Mouse (Mus musculus) G1E (cell line): ENCODE measurements around the gene Med20. TPM values are rescaled to one million over a fixed set of nuclear protein-coding genes. Genes with fewer than 3 reads are reported as not detected.
A peak's percentile ranks its signal among the peaks of the same experiment; 100 is the strongest.

Source experiments
- ATAC-seq: 2 replicates; pipeline ENCODE4 v1.8.0; 2016; ENCODE audit warnings: mild to moderate bottlenecking; ENCODE audit not compliant: insufficient number of reproducible peaks, poor library complexity, low FRiP score, severe bottlenecking; ENCODE audit errors: extremely low read depth
- DNase-seq: peaks from one replicate; pipeline ENCODE4 v3.0.0; 2012; ENCODE audit warnings: low spot score
- H3K27me3 ChIP-seq: 2 replicates; pipeline ENCODE4 v1.6.1; 2012; ENCODE audit warnings: mild to moderate bottlenecking, low read length, inconsistent platforms; ENCODE audit not compliant: insufficient read depth
- H3K36me3 ChIP-seq: replicated peaks from 2 replicates; pipeline ENCODE3; 2012; ENCODE audit warnings: mild to moderate bottlenecking, inconsistent platforms
- H3K4me1 ChIP-seq: 2 replicates; pipeline ENCODE4 v1.6.1; 2012; ENCODE audit warnings: low read depth, low read length, inconsistent platforms, mixed read lengths; ENCODE audit not compliant: insufficient read depth
- H3K4me3 ChIP-seq: 2 replicates; pipeline ENCODE4 v1.5.1; 2012; ENCODE audit warnings: low read depth, mild to moderate bottlenecking, inconsistent platforms, low read length, moderate library complexity, mixed read lengths
- H3K9me3 ChIP-seq: replicated peaks from 2 replicates; pipeline ENCODE4 v1.6.1; 2012; ENCODE audit warnings: inconsistent platforms
- CTCF ChIP-seq: IDR thresholded peaks from 2 replicates; pipeline ENCODE4 v1.5.1; 2012; ENCODE audit warnings: low read depth, low read length, inconsistent platforms, mixed read lengths
- GATA1 ChIP-seq: IDR thresholded peaks from 2 replicates; pipeline ENCODE4 v1.6.1; 2012; ENCODE audit warnings: borderline replicate concordance, low read length, inconsistent platforms, mixed read lengths
- GATA2 ChIP-seq: IDR thresholded peaks from 2 replicates; pipeline ENCODE4 v1.6.1; 2012; ENCODE audit warnings: low read depth, low read length, inconsistent platforms, borderline replicate concordance
- POLR2AphosphoS5 ChIP-seq: IDR thresholded peaks from 2 replicates; pipeline ENCODE4 v1.6.1; 2012; ENCODE audit warnings: low read depth, low read length, inconsistent platforms; ENCODE audit not compliant: insufficient replicate concordance
- TAL1 ChIP-seq: conservative IDR thresholded peaks from 2 replicates; pipeline ENCODE4 v1.6.1; 2012; ENCODE audit warnings: low read depth, low read length, inconsistent platforms, mixed read lengths
- polyA plus RNA-seq: library from polyadenylated mRNA; stranded (reverse); fragments of >175 nt; gene quantifications from 2 replicates; pipeline ENCODE4 v1.2.3, GENCODE M21; 2012
- total RNA-seq, 2 experiments: library from RNA; stranded (forward) in 1 of 2; stranded (reverse) in 1 of 2; fragments of 200-1000 nt in 1 of 2; fragments of >200 nt in 1 of 2; fragmentation: Nextera tagmentation in 1 of 2; gene quantifications; 2 replicates each; pipeline ENCODE4 v1.2.3; 2014 to 2017

Gene Med20
- total and polyA plus RNA-seq, 3 experiments: 9.9 to 60.8 (median 38.8) TPM

DNA sequence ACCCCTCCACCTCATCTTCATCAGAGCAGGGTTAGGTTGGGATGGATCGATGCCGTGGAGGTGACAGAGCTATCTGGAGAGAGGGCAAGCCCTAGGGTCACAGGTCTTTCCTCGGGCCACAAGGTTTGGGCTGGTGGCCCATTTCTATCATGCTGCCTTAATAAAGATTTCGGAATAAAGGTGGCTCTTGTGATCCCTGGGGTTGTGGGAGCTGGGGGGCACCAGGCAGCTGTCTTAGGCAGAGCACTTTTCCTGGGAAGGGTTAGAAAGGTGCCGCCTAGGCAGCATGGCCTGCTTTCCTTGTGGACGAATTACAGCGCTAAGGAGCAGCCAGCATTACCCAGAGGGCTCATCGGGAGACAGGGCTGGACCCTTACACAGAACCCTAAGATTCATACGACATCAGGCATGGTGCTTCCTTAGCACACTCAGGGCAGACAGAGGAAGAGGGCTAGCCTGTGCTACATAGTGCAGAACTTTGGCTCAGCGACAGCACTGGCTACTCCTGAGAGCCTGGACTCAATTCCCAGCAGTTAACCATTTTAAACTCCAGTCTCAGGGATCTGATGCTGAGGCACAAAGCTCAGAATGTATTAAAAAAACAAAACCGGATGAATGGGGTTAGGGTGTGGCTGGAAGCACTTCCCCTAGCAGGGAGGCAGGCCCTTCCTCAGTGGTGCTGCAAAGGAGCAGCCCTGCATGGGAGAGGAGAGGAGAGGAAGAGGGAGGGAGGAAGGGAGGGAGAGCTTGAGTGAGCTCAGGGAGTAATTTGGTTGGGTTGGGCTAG is 11.7 kb upstream of the Med20 start:
- TF ChIP-seq GATA1: no peak
- no peak for TF ChIP-seq CTCF
- TF ChIP-seq POLR2AphosphoS5: no peak
- no peak for TF ChIP-seq GATA2
- TF ChIP-seq TAL1: no peak
- ATAC-seq (peak; percentile 19; the same call in 1 of the 2 replicates), DNase-seq (peak; percentile 67)
- Histone ChIP-seq H3K36me3 (peaks cover 92% of the 10 kb centered on the region), H3K27me3 (no peaks in the 10 kb centered on the region), H3K4me1 (peaks cover 70% of the 10 kb centered on the region), H3K4me3 (peak overlapping the region; percentile 49; the same call in 1 of the 2 replicates), H3K9me3 (no peaks in the 10 kb centered on the region)

DNA sequence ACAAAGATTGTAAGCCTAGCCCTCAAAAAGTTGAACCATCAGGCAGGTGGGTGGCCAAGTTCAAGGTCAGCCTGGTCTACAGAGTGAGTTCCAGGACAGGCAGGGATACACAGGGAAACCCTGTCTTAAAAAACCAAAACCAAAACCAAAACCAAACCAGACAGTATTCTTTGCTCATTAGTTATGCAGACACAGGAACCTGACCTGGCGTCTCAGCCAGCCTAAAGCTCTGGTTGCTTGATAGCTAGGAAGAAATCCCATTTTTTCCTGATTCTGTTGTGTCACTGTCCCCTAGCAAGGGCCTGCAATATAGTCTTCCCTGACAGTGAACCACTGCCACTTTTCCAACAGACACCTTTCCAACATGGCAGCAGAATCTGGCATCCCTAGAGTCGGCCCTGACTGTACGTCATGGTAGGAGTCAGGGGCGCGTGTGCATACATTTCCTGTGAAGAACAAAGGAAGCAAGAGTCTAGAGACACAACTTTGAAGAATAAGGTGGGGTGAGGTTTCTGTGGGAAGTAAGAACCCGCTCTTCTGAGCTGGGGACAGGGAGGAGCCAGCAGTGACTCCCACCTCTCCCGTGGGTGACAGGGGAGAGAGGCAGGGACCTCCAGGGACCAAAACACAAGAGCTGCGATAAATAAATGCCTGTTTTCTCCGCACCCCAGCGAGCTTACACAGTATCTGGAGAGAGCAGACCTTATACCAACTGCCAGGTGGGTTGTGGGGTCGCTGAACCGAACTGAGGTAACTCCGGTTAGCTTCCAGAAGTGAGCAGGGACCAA is 10.6 kb upstream of the Med20 start:
- Histone ChIP-seq H3K36me3 (peaks cover 96% of the 10 kb centered on the region), H3K27me3 (no peaks in the 10 kb centered on the region), H3K9me3 (no peaks in the 10 kb centered on the region), H3K4me1 (peaks cover 65% of the 10 kb centered on the region), H3K4me3 (no peak overlapping the region)
- no peak for DNase-seq
- ATAC-seq: no peak
- TF ChIP-seq POLR2AphosphoS5 (no peak), GATA1 (no peak), GATA2 (no peak), CTCF (no peak), TAL1 (no peak)

DNA sequence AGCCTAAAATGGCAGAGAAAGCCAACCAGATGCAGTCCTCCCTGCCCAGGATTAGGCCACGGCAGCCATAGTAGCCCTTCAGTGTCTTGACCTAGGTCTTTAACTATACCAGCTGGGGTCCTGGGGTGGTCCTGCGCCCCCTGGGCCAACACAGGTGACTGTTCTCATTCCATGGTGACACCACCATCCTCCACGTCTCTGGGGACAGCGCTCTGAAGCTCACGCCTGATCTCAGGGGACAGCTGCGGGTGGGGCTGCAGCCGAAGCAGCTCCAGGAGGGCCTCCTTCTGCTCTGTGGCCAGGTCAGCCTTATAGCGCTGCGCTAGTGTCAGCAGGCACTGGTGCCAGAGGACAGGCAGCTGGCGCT is 10.0 kb upstream of the Med20 start:
- no peaks in the 10 kb centered on the region for H3K9me3 ChIP-seq
- H3K27me3 ChIP-seq: no peaks in the 10 kb centered on the region
- DNase-seq (no peak), ATAC-seq (no peak)
- H3K4me1 ChIP-seq: peaks cover 60% of the 10 kb centered on the region
- TF ChIP-seq TAL1 (no peak), CTCF (no peak), GATA1 (no peak), GATA2 (no peak), POLR2AphosphoS5 (no peak)
- peak overlapping the region; percentile 11; the same call in 1 of the 2 replicates for H3K4me3 ChIP-seq
- H3K36me3 ChIP-seq: peaks cover 96% of the 10 kb centered on the region

DNA sequence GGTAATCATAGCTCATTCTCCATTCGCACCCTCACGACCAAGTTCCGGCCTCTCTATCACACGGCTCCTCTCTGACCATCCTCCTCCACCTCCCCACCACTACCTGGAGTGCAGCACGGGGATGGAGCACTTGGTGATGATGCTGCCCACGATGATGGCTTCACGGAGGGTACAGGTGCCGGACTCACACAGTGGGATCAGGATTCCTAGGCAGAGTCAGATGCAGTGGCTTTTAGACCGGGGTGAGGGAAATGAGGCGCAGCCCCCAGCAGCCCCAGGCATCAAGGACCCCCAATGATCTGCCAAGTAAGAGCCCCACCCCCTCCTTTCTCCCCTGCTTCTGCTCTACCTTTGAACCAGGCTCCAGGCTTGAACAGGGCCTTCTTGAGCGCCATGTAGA is 9.1 kb upstream of the Med20 start:
- H3K4me3 ChIP-seq: no peak overlapping the region
- no peaks in the 10 kb centered on the region for H3K9me3 ChIP-seq
- no peak for DNase-seq
- H3K27me3 ChIP-seq: no peaks in the 10 kb centered on the region
- TF ChIP-seq GATA1 (no peak), GATA2 (no peak), CTCF (no peak), POLR2AphosphoS5 (no peak), TAL1 (no peak)
- peaks cover 59% of the 10 kb centered on the region for H3K4me1 ChIP-seq
- ATAC-seq: no peak
- peaks cover 95% of the 10 kb centered on the region for H3K36me3 ChIP-seq

DNA sequence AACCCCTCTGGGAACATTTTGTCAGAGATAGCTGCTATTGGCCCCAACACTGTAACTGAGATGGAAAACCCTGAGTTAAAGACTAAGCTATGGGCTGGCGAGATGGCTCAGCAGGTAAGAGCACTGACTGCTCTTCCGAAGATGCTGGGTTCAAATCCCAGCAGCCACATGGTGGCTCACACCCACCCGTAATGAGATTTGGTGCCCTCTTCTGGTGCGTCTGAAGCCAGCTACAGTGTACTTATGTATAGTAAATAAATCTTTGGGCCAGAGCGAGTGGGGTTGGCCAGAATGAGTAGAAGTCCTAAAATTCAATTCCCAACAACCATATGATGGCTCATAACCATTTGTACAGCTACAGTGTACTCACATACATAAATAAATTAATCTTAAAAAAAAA is 5.2 kb upstream of the Med20 start:
- DNase-seq (no peak), ATAC-seq (no peak)
- H3K36me3 ChIP-seq: peaks cover 82% of the 10 kb centered on the region
- peaks cover 40% of the 10 kb centered on the region for H3K4me1 ChIP-seq
- no peak for TF ChIP-seq GATA1
- TF ChIP-seq GATA2: no peak
- no peak for TF ChIP-seq TAL1
- TF ChIP-seq CTCF: no peak
- TF ChIP-seq POLR2AphosphoS5: no peak
- H3K27me3 ChIP-seq: no peaks in the 10 kb centered on the region
- no peak overlapping the region for H3K4me3 ChIP-seq
- no peaks in the 10 kb centered on the region for H3K9me3 ChIP-seq

DNA sequence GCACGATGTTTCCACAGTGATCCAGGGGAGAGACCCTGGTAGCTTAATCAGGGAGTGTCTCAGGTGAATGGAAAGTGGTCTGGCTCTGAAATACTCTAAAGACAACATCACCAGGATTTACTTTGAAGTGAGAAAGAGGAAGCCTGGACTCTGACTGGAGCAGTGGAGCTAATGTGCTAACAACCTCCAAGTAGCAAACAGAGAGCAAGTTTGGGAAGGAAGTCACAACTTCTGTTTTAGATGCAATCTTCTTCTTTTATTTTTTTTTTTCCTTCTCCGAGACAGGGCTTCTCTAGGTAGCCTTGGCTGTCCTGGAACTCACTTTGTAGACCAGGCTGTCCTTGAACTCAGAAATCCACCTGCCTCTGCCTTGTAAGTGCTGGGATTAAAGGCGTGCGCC is 2.2 kb upstream of the Med20 start:
- ATAC-seq: no peak
- peaks cover 75% of the 10 kb centered on the region for H3K36me3 ChIP-seq
- H3K9me3 ChIP-seq: no peaks in the 10 kb centered on the region
- no peak overlapping the region; the same call in 1 of the 2 replicates for H3K4me3 ChIP-seq
- no peaks in the 10 kb centered on the region for H3K27me3 ChIP-seq
- peaks cover 51% of the 10 kb centered on the region for H3K4me1 ChIP-seq
- no peak for TF ChIP-seq TAL1
- TF ChIP-seq CTCF: no peak
- no peak for TF ChIP-seq GATA1
- TF ChIP-seq GATA2: no peak
- no peak for TF ChIP-seq POLR2AphosphoS5
- no peak for DNase-seq
